Mouse (Mus musculus): ENCODE measurements around the gene Ube3b. TPM values are rescaled to one million over a fixed set of nuclear protein-coding genes. Genes with fewer than 3 reads are reported as not detected.

Gene Ube3b
- total and polyA plus RNA-seq, 2 experiments from 2014 or later = 30.5 to 57.7 TPM

DNA sequence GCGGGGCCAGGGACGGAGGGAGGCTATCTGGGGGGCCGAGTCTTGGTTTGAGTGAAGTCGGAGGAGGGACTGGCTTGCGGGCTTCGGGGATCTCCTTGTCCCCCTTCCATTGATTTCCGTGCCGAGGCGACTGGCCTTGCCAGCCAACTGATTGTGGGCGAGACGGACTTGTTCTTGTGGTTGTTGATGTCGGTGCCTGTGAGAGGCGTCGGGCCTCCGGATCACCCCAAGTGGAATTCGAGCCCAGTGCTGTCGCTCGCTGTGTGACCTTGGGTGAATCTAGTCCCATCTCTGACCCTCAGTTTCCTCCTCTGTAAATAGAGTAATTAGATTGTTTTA is 575 bp downstream of the Ube3b start:
- H3K9ac ChIP-seq (replicated peaks; ENCODE audit: low read depth, low read length) = peak overlapping the region; percentile 97
- WGBS = under 1% methylated on average over 18 of the region's 18 CpGs
- peak; percentile 16 for ATAC-seq (ENCODE audit: insufficient read depth, low read depth)

DNA sequence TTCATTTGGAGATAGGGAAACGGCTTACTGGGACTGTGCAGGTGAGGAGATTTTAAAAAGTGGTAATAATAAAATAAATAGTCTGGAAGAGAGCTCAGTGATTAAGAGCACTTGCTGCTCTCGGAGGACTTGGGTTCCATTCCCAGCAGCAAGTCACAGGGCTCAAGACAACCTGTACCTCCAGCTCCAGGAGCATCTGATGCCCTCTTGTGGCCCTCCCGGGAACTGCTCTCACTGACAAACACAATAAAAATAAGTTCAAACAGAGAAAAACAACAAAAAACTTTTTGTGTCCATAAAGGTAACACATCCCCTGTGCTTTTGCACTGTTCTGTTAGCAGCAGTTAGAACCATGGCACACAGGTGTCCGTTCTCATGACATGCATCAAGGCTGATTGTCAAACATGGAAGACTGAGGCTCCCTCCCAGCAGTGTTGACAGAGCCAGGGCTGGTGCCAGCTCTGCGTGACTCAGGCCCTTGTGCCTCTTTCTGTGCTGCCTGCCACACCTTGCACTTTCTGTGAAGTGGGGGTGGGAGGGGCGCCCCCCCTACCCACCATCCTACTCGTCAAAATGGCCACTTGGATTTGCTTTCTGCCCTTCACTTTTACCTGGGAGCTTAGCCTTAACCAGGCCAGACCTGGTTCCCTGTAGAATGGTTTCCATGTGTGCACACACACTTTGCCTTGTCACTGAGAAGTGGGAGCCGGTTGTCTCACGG is 2.9 kb downstream of the Ube3b start:
- ATAC-seq (ENCODE audit: insufficient read depth, low read depth) = no peak
- H3K9me3 ChIP-seq (replicated peaks; ENCODE audit: control insufficient read depth, low read length) = no peaks in the 10 kb centered on the region
- H3K9ac ChIP-seq (replicated peaks; ENCODE audit: low read depth, low read length) = no peak overlapping the region
- DNase-seq (ENCODE audit: low spot score) = no peak
- WGBS = 71% methylated on average over 9 of the region's 9 CpGs
- H3K4me1 ChIP-seq (ENCODE audit: control insufficient read depth, insufficient read depth) = peaks cover 13% of the 10 kb centered on the region
- TF ChIP-seq EP300 (IDR thresholded peaks at IDR 0.05; ENCODE audit: low read depth) (no peak), CTCF (IDR thresholded peaks at IDR 0.05; ENCODE audit: low read depth) (peak; percentile 57)
- H3K4me2 ChIP-seq (ENCODE audit: low read depth, low read length) = no peak overlapping the region
- H3K27me3 ChIP-seq (ENCODE audit: control insufficient read depth, insufficient read depth, low read length) = no peaks in the 10 kb centered on the region
- H3K4me3 ChIP-seq (ENCODE audit: low read depth, low read length) = no peak overlapping the region
- H3K27ac ChIP-seq (ENCODE audit: low read depth) = no peak overlapping the region
- peaks cover 42% of the 10 kb centered on the region for H3K36me3 ChIP-seq (replicated peaks; ENCODE audit: control insufficient read depth, insufficient read depth, low read length)

More for the DNA sequence above, 575 bp downstream of the Ube3b start:
- Histone ChIP-seq H3K4me1 (ENCODE audit: control insufficient read depth, insufficient read depth) (peaks cover 33% of the 10 kb centered on the region), H3K9me3 (replicated peaks; ENCODE audit: control insufficient read depth, low read length) (no peaks in the 10 kb centered on the region), H3K27me3 (ENCODE audit: control insufficient read depth, insufficient read depth, low read length) (no peaks in the 10 kb centered on the region), H3K4me3 (ENCODE audit: low read depth, low read length) (peak overlapping the region; percentile 99), H3K27ac (ENCODE audit: low read depth) (peak overlapping the region; percentile 93), H3K4me2 (ENCODE audit: low read depth, low read length) (peak overlapping the region; percentile 91), H3K36me3 (replicated peaks; ENCODE audit: control insufficient read depth, insufficient read depth, low read length) (peaks cover 26% of the 10 kb centered on the region)
- DNase-seq (ENCODE audit: low spot score) = peak; percentile 25
- TF ChIP-seq CTCF (IDR thresholded peaks at IDR 0.05; ENCODE audit: low read depth) (no peak), EP300 (IDR thresholded peaks at IDR 0.05; ENCODE audit: low read depth) (no peak)

- no peaks in the 10 kb centered on the region for H3K27me3 ChIP-seq (ENCODE audit: control insufficient read depth, insufficient read depth, low read length)
- ATAC-seq (ENCODE audit: insufficient read depth, low read depth) (no peak), DNase-seq (ENCODE audit: low spot score) (no peak)
Observed at GRCm38 (mm10) chr5:114384448-114384847, 4.0 kb downstream of the Ube3b start.

GRCm38 (mm10) chr5:114393169-114393568 is 12.8 kb downstream of the Ube3b start:
- H3K36me3 ChIP-seq (replicated peaks; ENCODE audit: control insufficient read depth, insufficient read depth, low read length) = peaks cover 88% of the 10 kb centered on the region
- no peak overlapping the region for H3K27ac ChIP-seq (ENCODE audit: low read depth)
- H3K4me1 ChIP-seq (ENCODE audit: control insufficient read depth, insufficient read depth) = no peaks in the 10 kb centered on the region
- H3K27me3 ChIP-seq (ENCODE audit: control insufficient read depth, insufficient read depth, low read length) = no peaks in the 10 kb centered on the region
- DNase-seq (ENCODE audit: low spot score) (no peak), ATAC-seq (ENCODE audit: insufficient read depth, low read depth) (no peak)
- H3K4me3 ChIP-seq (ENCODE audit: low read depth, low read length) = no peak overlapping the region
- H3K9ac ChIP-seq (replicated peaks; ENCODE audit: low read depth, low read length) = no peak overlapping the region
- no peaks in the 10 kb centered on the region for H3K9me3 ChIP-seq (replicated peaks; ENCODE audit: control insufficient read depth, low read length)
- H3K4me2 ChIP-seq (ENCODE audit: low read depth, low read length) = no peak overlapping the region
- TF ChIP-seq EP300 (IDR thresholded peaks at IDR 0.05; ENCODE audit: low read depth) (no peak), CTCF (IDR thresholded peaks at IDR 0.05; ENCODE audit: low read depth) (no peak)
- 78% methylated on average over 9 of the region's 9 CpGs for WGBS

More at GRCm38 (mm10) chr5:114384448-114384847, 4.0 kb downstream of the Ube3b start:
- TF ChIP-seq CTCF (IDR thresholded peaks at IDR 0.05; ENCODE audit: low read depth) = no peak
- TF ChIP-seq EP300 (IDR thresholded peaks at IDR 0.05; ENCODE audit: low read depth) = no peak
- Histone ChIP-seq H3K4me1 (ENCODE audit: control insufficient read depth, insufficient read depth) (peaks cover 7% of the 10 kb centered on the region), H3K9me3 (replicated peaks; ENCODE audit: control insufficient read depth, low read length) (no peaks in the 10 kb centered on the region), H3K4me2 (ENCODE audit: low read depth, low read length) (no peak overlapping the region), H3K9ac (replicated peaks; ENCODE audit: low read depth, low read length) (no peak overlapping the region), H3K4me3 (ENCODE audit: low read depth, low read length) (no peak overlapping the region), H3K27ac (ENCODE audit: low read depth) (no peak overlapping the region), H3K36me3 (replicated peaks; ENCODE audit: control insufficient read depth, insufficient read depth, low read length) (peaks cover 53% of the 10 kb centered on the region)
- 83% methylated on average over 8 of the region's 8 CpGs for WGBS

DNA sequence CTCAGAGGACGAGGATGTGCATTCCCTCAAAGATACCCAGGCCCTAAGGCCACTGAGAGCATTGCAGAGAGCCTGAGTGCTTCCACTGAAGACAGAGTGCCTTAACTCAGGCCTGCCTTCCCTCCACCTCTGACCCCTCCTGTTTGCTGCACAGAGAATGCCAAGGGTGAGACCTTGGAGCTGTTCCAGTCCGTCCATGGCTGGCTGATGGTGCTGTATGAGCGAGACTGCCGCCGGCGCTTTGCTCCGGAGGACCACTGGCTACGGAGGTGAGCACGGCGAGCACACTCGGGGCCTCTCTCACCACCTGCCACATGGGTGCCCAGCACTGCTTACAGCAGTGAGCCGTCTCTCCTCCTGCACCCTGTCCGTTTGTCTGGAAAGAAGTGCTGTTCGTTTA is 26.2 kb downstream of the Ube3b start:
- WGBS = 88% methylated on average over 14 of the region's 14 CpGs

DNA sequence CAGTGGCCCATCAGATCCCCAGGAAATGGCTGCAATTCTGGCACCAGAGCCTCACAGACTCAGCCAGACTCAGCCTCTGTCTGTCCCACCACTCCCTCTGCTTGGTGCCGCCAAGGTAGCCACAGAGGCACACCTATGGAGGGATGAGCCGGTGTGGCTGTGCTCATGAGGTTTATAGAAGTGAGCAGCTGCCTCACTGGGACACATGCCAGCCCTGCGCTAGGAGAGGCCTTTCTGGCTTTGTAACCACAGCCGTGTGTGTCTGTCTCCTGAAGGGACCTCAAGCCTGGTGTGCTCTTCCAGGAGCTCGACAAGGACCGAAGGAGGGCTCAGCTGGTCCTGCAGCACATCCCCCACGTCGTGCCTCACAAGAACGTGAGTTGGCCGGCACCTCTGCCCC is 26.9 kb downstream of the Ube3b start:
- WGBS = 74% methylated on average over 10 of the region's 10 CpGs

More for the DNA sequence above, 26.2 kb downstream of the Ube3b start:
- H3K36me3 ChIP-seq (replicated peaks; ENCODE audit: control insufficient read depth, insufficient read depth, low read length) = peaks cover 100% of the 10 kb centered on the region
- H3K27ac ChIP-seq (ENCODE audit: low read depth) = no peak overlapping the region
- H3K9me3 ChIP-seq (replicated peaks; ENCODE audit: control insufficient read depth, low read length) = no peaks in the 10 kb centered on the region
- ATAC-seq (ENCODE audit: insufficient read depth, low read depth) (no peak), DNase-seq (ENCODE audit: low spot score) (no peak)
- no peak for TF ChIP-seq CTCF (IDR thresholded peaks at IDR 0.05; ENCODE audit: low read depth)
- TF ChIP-seq EP300 (IDR thresholded peaks at IDR 0.05; ENCODE audit: low read depth) = no peak
- no peaks in the 10 kb centered on the region for H3K4me1 ChIP-seq (ENCODE audit: control insufficient read depth, insufficient read depth)
- no peak overlapping the region for H3K9ac ChIP-seq (replicated peaks; ENCODE audit: low read depth, low read length)
- H3K4me3 ChIP-seq (ENCODE audit: low read depth, low read length) = no peak overlapping the region
- H3K27me3 ChIP-seq (ENCODE audit: control insufficient read depth, insufficient read depth, low read length) = no peaks in the 10 kb centered on the region
- no peak overlapping the region for H3K4me2 ChIP-seq (ENCODE audit: low read depth, low read length)

More for the DNA sequence above, 26.9 kb downstream of the Ube3b start:
- no peak for TF ChIP-seq EP300 (IDR thresholded peaks at IDR 0.05; ENCODE audit: low read depth)
- TF ChIP-seq CTCF (IDR thresholded peaks at IDR 0.05; ENCODE audit: low read depth) = no peak
- ATAC-seq (ENCODE audit: insufficient read depth, low read depth) (no peak), DNase-seq (ENCODE audit: low spot score) (no peak)
- Histone ChIP-seq H3K4me2 (ENCODE audit: low read depth, low read length) (no peak overlapping the region), H3K9me3 (replicated peaks; ENCODE audit: control insufficient read depth, low read length) (no peaks in the 10 kb centered on the region), H3K9ac (replicated peaks; ENCODE audit: low read depth, low read length) (no peak overlapping the region), H3K27me3 (ENCODE audit: control insufficient read depth, insufficient read depth, low read length) (no peaks in the 10 kb centered on the region), H3K4me1 (ENCODE audit: control insufficient read depth, insufficient read depth) (no peaks in the 10 kb centered on the region), H3K36me3 (replicated peaks; ENCODE audit: control insufficient read depth, insufficient read depth, low read length) (peaks cover 100% of the 10 kb centered on the region), H3K4me3 (ENCODE audit: low read depth, low read length) (no peak overlapping the region), H3K27ac (ENCODE audit: low read depth) (no peak overlapping the region)

Data from heart, postnatal 0 days (tissue).